ENCODE assay signal across 33 mouse cellular contexts in genomic region chr1:95743334-95743733, GRCm38 (mm10).
"Had no signal": no experiment of that assay in that cellular context is flagged by ENCODE, and none has a peak within 500 bp of the region (broad histone marks: within the 10 kb centered on the region; RNA-seq: fewer than 3 reads in every experiment).

No protein-coding gene starts in this region.

- H3K36me3 ChIP-seq: heart, embryonic 12.5 days; heart, embryonic 13.5 days; heart, embryonic 15.5 days; hindbrain, embryonic 10.5 days; hindbrain, embryonic 12.5 days; hindbrain, embryonic 13.5 days; hindbrain, embryonic 15.5 days; intestine, embryonic 15.5 days; kidney, embryonic 15.5 days had no signal

- H3K27me3 ChIP-seq: heart, embryonic 12.5 days; heart, embryonic 13.5 days; heart, embryonic 15.5 days; hindbrain, embryonic 12.5 days; hindbrain, embryonic 13.5 days; hindbrain, embryonic 15.5 days; intestine, embryonic 15.5 days; kidney, embryonic 15.5 days had no signal

- H3K4me3 ChIP-seq: heart, embryonic 12.5 days; heart, embryonic 13.5 days; heart, embryonic 15.5 days; hindbrain, embryonic 10.5 days; hindbrain, embryonic 12.5 days; hindbrain, embryonic 13.5 days; hindbrain, embryonic 15.5 days; intestine, embryonic 15.5 days; kidney, embryonic 15.5 days; layer of hippocampus, adult 2 months; left cerebral cortex, adult 2 months had no signal

- H3K27ac ChIP-seq: heart, embryonic 13.5 days; heart, embryonic 15.5 days; hindbrain, embryonic 10.5 days; hindbrain, embryonic 12.5 days; hindbrain, embryonic 13.5 days; hindbrain, embryonic 14.5 days; hindbrain, embryonic 15.5 days; hindbrain, postnatal 0 days; intestine, embryonic 15.5 days; kidney, embryonic 15.5 days; kidney, postnatal 0 days; layer of hippocampus, adult 2 months; left cerebral cortex, adult 2 months had no signal

- DNase-seq: heart, postnatal 10 days; heart, postnatal 14 days; heart, postnatal 36 days; heart, postnatal 4 days; kidney, adult 11 months; kidney, adult 18-20 months; kidney, adult 2 months; kidney, adult 8-10 months; kidney, postnatal 10 days; kidney, postnatal 14 days; kidney, postnatal 25 days; kidney, postnatal 36 days; kidney, postnatal 4 days; layer of hippocampus, adult 9-11 months; layer of hippocampus, postnatal 36 days had no signal

- H3K4me2 ChIP-seq: heart, embryonic 12.5 days; heart, embryonic 13.5 days; heart, embryonic 15.5 days; hindbrain, embryonic 12.5 days; hindbrain, embryonic 13.5 days; hindbrain, embryonic 14.5 days; hindbrain, embryonic 15.5 days; intestine, embryonic 15.5 days; kidney, embryonic 15.5 days had no signal

- H3K4me1 ChIP-seq: heart, embryonic 12.5 days; heart, embryonic 13.5 days; heart, embryonic 15.5 days; hindbrain, embryonic 10.5 days; hindbrain, embryonic 12.5 days; hindbrain, embryonic 13.5 days; hindbrain, embryonic 15.5 days; intestine, embryonic 15.5 days; kidney, embryonic 15.5 days had no signal

- ATAC-seq: hindbrain, embryonic 16.5 days; hindbrain, postnatal 0 days; inflammation-experienced regulatory T-cells, adult 6 months; intestine, embryonic 15.5 days; intestine, embryonic 16.5 days; intestine, postnatal 0 days had no signal

- H3K9ac ChIP-seq: heart, embryonic 12.5 days; heart, embryonic 13.5 days; heart, embryonic 15.5 days; hindbrain, embryonic 12.5 days; hindbrain, embryonic 13.5 days; hindbrain, embryonic 14.5 days; hindbrain, embryonic 15.5 days; intestine, embryonic 15.5 days; kidney, embryonic 15.5 days had no signal

- H3K9me3 ChIP-seq: heart, embryonic 12.5 days; heart, embryonic 13.5 days; heart, embryonic 15.5 days; hindbrain, embryonic 10.5 days; hindbrain, embryonic 12.5 days; hindbrain, embryonic 13.5 days; hindbrain, embryonic 15.5 days; intestine, embryonic 15.5 days; kidney, embryonic 15.5 days had no signal
